Mouse (Mus musculus) erythroblast, embryonic 14.5 days (primary cell): ENCODE measurements around the gene Sigmar1. TPM values are rescaled to one million over a fixed set of nuclear protein-coding genes. Genes with fewer than 3 reads are reported as not detected.
"Not testable (repeated sequence)": the region's sequence is repeated elsewhere in the genome, so short reads cannot be mapped to it uniquely, and the experiment has no call there.

Source experiments
- H3K27me3 ChIP-seq: 2 replicates; pipeline ENCODE4 v1.6.1; 2012; ENCODE audit warnings: inconsistent platforms; ENCODE audit not compliant: control insufficient read depth
- H3K36me3 ChIP-seq: 2 replicates; pipeline ENCODE4 v1.6.1; 2012; ENCODE audit warnings: mild to moderate bottlenecking, inconsistent platforms; ENCODE audit not compliant: control insufficient read depth
- H3K4me1 ChIP-seq: 2 replicates; pipeline ENCODE4 v1.6.1; 2012; ENCODE audit warnings: inconsistent platforms; ENCODE audit not compliant: control insufficient read depth
- H3K4me3 ChIP-seq: replicated peaks from 2 replicates; pipeline ENCODE3; 2012; ENCODE audit warnings: moderate library complexity, mild to moderate bottlenecking, inconsistent platforms
- H3K9me3 ChIP-seq: 2 replicates; pipeline ENCODE4 v1.6.1; 2012; ENCODE audit warnings: low read length, inconsistent platforms, mixed read lengths; ENCODE audit not compliant: control insufficient read depth
- polyA plus RNA-seq: library from polyadenylated mRNA; stranded (reverse); fragments of >175 nt; gene quantifications from 2 replicates; pipeline ENCODE4 v1.2.3, GENCODE M21; 2012

Gene Sigmar1
- polyA plus RNA-seq, 1 experiment, result 1.1 TPM

DNA sequence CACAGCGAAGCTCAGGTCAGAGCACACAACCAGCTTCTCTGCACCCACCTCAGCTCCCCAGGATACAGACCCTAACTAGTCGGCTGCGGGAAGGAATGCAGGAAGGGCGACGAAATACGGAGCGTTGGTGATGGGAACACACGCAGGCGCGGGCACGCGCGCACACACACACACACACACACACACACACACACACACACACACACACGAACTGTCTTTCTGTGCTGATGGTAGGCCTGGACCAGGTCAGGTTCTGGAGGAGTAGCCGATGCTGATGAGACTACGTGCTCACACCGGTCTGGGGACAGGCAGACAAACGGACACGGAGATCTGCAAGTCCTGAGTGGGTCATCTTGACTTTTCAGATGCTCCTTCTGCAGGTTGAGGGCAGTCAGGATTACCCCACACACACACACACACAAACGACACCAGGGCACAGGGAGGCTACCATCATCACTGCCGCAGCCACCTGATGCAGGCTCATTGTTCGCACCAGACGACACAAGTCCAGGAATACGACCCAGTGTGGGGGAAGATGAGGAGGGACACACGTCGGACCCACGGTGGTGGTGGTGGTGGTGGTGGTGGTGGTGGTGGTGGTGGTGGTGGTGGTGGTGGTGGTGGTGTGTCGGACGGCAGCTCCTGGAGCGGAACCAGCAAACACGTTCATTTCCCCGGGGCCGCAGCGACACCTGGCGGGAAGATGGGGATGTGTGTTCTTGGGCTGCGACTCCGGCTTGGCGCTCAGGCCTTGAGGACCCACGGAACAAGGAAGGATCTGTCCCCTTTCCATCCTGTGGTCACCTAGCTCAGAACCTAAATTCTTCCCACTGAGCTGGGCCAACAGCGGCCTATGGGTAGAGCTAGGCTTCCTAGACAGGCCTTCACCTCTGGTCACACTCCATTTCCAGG, 58.8 kb downstream of the Sigmar1 start, which contains the start of gene Cntfr:
Cntfr (minus strand) TSS at position 160 of the 912 bp plus-strand sequence.
- H3K4me3 ChIP-seq, H3K36me3 ChIP-seq, H3K4me1 ChIP-seq, H3K9me3 ChIP-seq: not testable (repeated sequence)
- peaks cover 42% of the 10 kb centered on the region for H3K27me3 ChIP-seq

GRCm38 (mm10) chr4:41696452-41696851, 59.5 kb downstream of the Sigmar1 start:
- H3K4me1 ChIP-seq, H3K9me3 ChIP-seq, H3K36me3 ChIP-seq, H3K4me3 ChIP-seq: not testable (repeated sequence)
- peaks cover 42% of the 10 kb centered on the region for H3K27me3 ChIP-seq

DNA sequence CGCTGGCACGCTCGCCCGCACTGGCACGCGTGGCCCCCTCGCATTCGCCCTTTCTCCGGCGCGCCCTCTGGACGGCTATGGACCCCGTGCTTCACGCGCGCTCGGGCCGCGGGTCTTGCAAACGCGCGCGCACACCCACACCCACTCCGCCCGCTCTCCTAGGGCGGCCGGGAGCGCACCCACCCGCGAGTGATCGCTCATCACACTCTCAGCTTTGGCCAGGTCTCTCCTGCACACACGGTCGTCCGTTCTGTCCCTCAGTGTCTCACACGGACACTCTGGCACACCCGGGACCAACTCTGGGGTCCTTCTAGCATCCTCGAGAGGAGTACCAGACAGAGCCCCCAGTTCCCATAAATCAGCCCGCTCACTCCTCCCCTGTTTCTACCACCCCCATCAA, 60.2 kb downstream of the Sigmar1 start:
- H3K4me3 ChIP-seq, H3K36me3 ChIP-seq, H3K9me3 ChIP-seq, H3K4me1 ChIP-seq: not testable (repeated sequence)
- H3K27me3 ChIP-seq, result peaks cover 42% of the 10 kb centered on the region

DNA sequence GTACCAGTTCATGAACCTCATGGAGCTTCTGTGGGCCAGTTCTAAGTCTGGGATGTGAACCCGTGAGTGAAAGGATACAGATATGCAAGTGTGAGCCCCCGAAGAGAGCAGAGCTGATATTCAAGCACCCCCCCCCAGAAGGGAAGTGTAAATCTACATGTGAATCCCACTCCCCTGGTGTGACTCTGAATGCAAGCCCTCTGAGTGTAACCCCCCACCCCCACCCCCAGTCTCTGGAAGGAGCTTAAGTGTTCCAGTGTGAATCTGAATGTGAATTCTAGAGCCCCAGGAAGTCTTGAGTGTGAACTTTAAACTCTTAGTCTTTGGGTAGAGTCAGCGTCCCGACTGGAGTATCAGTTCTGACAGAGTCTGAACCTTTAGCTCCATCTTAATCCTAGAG, 62.4 kb downstream of the Sigmar1 start:
- not testable (repeated sequence) for H3K36me3 ChIP-seq, H3K9me3 ChIP-seq, H3K4me1 ChIP-seq, H3K4me3 ChIP-seq
- peaks cover 36% of the 10 kb centered on the region for H3K27me3 ChIP-seq

GRCm38 (mm10) chr4:41690014-41690413, 65.9 kb downstream of the Sigmar1 start:
- H3K9me3 ChIP-seq, H3K4me3 ChIP-seq, H3K36me3 ChIP-seq, H3K4me1 ChIP-seq: not testable (repeated sequence)
- peaks cover 19% of the 10 kb centered on the region for H3K27me3 ChIP-seq

- H3K36me3 ChIP-seq, H3K4me3 ChIP-seq, H3K4me1 ChIP-seq, H3K9me3 ChIP-seq: not testable (repeated sequence)
- H3K27me3 ChIP-seq, result peaks cover 21% of the 10 kb centered on the region
These were observed 67.4 kb downstream of the Sigmar1 start for GRCm38 (mm10) chr4:41688562-41688961.

Other genes with a start within 250 kb of the Sigmar1 start
- gene 1110017D15Rik, start 238.8 kb downstream of the Sigmar1 start, polyA plus RNA-seq, result 0.11 TPM in 1 of 2 replicates, not detected in the other
- 0.14 and 0.16 TPM in 2 replicates for gene Fam219a, start 186.6 kb downstream of the Sigmar1 start, polyA plus RNA-seq
- not detected in 2 replicates for gene Dnaic1, start 186.4 kb downstream of the Sigmar1 start, polyA plus RNA-seq
- gene Enho, start 115.8 kb downstream of the Sigmar1 start, polyA plus RNA-seq, result 0.04 TPM in 1 of 2 replicates, not detected in the other
- not detected in 2 replicates for gene Cntfr, start 59.1 kb downstream of the Sigmar1 start, polyA plus RNA-seq
- 0.14 and 0.17 TPM in 2 replicates for gene Il11ra1, start 56.2 kb downstream of the Sigmar1 start, polyA plus RNA-seq
- gene Rpp25l, start 42.6 kb downstream of the Sigmar1 start, polyA plus RNA-seq, result 7.5 and 11.4 TPM in 2 replicates
- gene Dctn3, start 33.0 kb downstream of the Sigmar1 start, polyA plus RNA-seq, result 23.8 and 38.0 TPM in 2 replicates
- gene Arid3c, start 25.0 kb downstream of the Sigmar1 start, polyA plus RNA-seq, result not detected in 2 replicates
- 0.87 and 2.4 TPM in 2 replicates for gene Galt, start 929 bp downstream of the Sigmar1 start, polyA plus RNA-seq
- gene Ccl27a, start 18.1 kb upstream of the Sigmar1 start, polyA plus RNA-seq, result 1.0 and 1.3 TPM in 2 replicates
- gene Gm21541, start 147.5 kb upstream of the Sigmar1 start, polyA plus RNA-seq, result not detected in 2 replicates
- gene Gm20878, start 185.4 kb upstream of the Sigmar1 start, polyA plus RNA-seq, result 0.85 and 0.99 TPM in 2 replicates
- not detected in 2 replicates for gene Fam205a4, start 209.9 kb upstream of the Sigmar1 start, polyA plus RNA-seq